Mouse (Mus musculus): Measurements from ENCODE around the gene Tesk1. TPM values are rescaled to one million over a fixed set of nuclear protein-coding genes. Genes with fewer than 3 reads are reported as not detected.

Gene Tesk1
- total RNA-seq, 2 experiments from 2014 or later, result 0.23 to 0.84 TPM

- ATAC-seq (replicated peaks; ENCODE audit: low FRiP score, poor library complexity, severe bottlenecking), result no peak
Measured at GRCm38 (mm10) chr4:43418450-43418849, 23.3 kb upstream of the Tesk1 start.

- ATAC-seq (replicated peaks; ENCODE audit: low FRiP score, poor library complexity, severe bottlenecking), result no peak
Measured at GRCm38 (mm10) chr4:43418973-43419656, 22.6 kb upstream of the Tesk1 start.

DNA sequence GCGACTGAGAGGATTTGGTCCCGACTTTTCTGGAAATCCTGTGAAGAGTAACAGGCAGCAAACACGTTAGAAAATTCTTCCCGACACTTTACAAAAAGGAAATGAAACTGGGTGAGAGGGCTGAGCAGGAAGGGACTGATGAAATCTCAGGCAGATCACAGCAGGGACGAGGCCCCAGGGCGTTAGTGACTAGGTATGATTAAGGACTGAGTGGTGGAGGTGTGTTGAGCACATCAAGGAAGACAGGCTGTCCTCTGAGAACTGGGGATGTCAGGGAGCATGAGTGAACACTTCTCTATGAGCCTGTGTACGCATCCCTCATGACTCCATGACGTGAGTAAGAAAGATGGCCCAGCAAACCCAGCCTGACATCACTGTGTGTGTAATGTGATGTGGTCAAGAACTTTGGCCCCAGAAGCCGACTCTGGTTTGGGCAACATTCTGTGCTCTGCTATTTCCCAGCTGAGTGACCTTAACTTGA lies 21.9 kb upstream of the Tesk1 start:
- ATAC-seq (replicated peaks; ENCODE audit: low FRiP score, poor library complexity, severe bottlenecking), result no peak

DNA sequence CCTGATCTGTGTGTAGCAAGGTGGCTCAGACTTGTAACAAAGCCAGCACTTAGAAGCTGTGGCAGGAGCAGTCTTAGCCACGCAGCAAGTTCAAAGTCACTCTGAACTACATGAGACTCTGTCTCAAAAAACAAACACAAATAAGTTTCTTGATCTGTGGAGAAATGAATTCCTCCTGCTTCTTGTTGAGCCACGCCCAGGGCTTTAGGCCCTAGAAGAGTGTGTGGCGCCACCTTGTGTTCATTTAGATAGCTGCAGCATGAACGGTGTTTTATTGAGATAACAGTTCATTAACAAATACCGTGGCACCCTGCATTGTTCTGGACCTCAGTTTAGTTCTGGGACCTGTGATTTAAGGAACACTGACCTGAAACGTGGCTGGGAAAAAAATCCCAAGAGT lies 21.4 kb upstream of the Tesk1 start:
- peak; percentile 63; the same call in 1 of the 2 replicates for ATAC-seq (replicated peaks; ENCODE audit: low FRiP score, poor library complexity, severe bottlenecking)

DNA sequence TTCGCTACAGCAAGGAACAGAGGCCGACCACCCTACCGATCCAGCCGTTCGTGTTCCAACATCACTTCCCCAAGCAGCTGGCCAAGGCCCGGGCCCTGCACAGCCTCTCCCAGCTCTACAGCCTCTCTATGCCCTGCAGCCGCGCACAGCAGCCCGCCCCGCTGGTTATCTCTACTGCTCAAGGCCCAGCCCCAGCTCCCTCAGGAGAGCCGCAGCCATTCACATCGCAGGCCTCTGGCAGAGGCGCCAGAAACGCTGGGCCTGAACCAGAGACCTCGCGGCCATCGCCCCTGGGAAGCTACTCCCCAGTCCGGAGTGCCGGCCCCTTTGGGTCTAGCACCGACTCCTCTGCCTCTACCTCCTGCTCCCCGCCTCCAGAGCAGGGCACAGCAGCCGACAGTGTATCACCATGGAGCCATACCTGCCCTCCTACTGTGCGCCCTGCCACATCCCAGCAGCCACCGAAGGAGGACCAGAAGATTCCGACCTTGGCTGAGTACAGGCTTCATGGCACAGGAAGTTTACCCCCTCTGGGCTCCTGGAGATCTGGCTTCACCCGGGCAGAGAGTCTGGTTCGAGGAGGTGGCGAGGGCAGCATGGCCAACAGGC lies 20.0 kb upstream of the Tesk1 start:
- ATAC-seq (replicated peaks; ENCODE audit: low FRiP score, poor library complexity, severe bottlenecking), result no peak

- ATAC-seq (replicated peaks; ENCODE audit: low FRiP score, poor library complexity, severe bottlenecking), result no peak
Measured at GRCm38 (mm10) chr4:43423267-43423934, 18.3 kb upstream of the Tesk1 start.

- no peak for ATAC-seq (replicated peaks; ENCODE audit: low FRiP score, poor library complexity, severe bottlenecking)
Measured at GRCm38 (mm10) chr4:43424072-43424471, 17.7 kb upstream of the Tesk1 start.

- no peak for ATAC-seq (replicated peaks; ENCODE audit: low FRiP score, poor library complexity, severe bottlenecking)
Measured at GRCm38 (mm10) chr4:43425197-43425596, 16.5 kb upstream of the Tesk1 start.

- no peak for ATAC-seq (replicated peaks; ENCODE audit: low FRiP score, poor library complexity, severe bottlenecking)
Measured at GRCm38 (mm10) chr4:43425648-43426380, 15.9 kb upstream of the Tesk1 start.

DNA sequence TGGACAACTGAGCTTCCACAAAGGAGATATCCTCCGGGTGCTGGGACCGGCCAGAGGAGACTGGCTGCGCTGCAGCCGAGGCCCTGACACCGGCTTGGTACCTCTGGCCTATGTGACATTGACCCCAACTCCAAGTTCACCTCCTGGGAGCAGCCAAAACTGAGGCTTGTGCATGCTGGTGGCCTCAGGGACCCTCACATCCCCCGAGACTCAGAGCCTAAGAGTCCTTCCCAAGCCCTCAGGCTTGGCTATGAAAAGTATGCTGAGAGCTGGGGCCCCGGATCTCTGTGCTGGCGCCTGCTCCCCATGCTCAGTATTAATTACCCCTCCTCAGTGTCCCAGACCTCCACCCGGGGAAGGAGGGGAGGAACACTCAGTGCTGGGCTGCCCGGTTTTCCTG lies 15.3 kb upstream of the Tesk1 start:
- no peak for ATAC-seq (replicated peaks; ENCODE audit: low FRiP score, poor library complexity, severe bottlenecking)

DNA sequence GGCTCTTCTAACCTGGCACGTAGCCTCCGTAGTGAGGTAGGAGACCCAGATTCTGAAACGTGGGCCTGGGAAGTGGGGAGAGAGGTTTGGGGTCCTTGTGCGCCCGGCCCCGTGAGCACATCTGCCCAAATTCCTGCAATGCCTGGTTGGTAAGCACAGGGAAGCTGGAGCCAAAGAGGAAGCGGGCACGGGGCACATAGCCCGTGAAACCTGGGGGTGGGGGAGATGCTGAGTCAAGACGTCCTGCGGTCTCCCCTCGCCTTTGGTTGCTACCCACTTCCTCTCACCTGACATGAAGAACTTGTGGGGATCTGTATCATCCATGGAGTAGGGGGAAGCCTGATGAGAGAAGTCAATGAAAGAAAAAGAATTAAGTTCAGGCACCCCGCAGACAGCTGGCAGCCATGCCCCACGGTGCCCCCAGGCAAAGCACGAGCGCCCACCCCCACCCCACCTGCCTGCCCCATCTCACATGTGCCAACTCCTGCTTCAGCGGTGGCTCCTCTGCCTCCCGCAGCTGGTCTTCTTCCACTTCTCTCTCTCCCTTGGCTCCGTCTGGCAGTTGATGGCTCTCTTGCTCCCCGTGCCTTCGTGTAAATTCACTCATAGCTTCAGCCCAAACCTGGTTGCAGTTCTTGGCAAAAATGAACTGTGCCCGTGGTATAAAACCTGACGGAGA lies 14.1 kb upstream of the Tesk1 start:
- no peak for ATAC-seq (replicated peaks; ENCODE audit: low FRiP score, poor library complexity, severe bottlenecking)

GRCm38 (mm10) chr4:43428180-43428861 lies 13.4 kb upstream of the Tesk1 start:
- no peak for ATAC-seq (replicated peaks; ENCODE audit: low FRiP score, poor library complexity, severe bottlenecking)

GRCm38 (mm10) chr4:43428946-43429345 lies 12.8 kb upstream of the Tesk1 start, which contains the start of gene Fam166b:
Gene Fam166b (minus strand): TSS chr4:43429134.
- no peak for ATAC-seq (replicated peaks; ENCODE audit: low FRiP score, poor library complexity, severe bottlenecking)

GRCm38 (mm10) chr4:43431690-43432089 lies 10.0 kb upstream of the Tesk1 start:
- peak; percentile 66; the same call in 1 of the 2 replicates for ATAC-seq (replicated peaks; ENCODE audit: low FRiP score, poor library complexity, severe bottlenecking)

- no peak for ATAC-seq (replicated peaks; ENCODE audit: low FRiP score, poor library complexity, severe bottlenecking)
Measured at GRCm38 (mm10) chr4:43432832-43433231, 8.9 kb upstream of the Tesk1 start.

- peak; percentile 96 for ATAC-seq (replicated peaks; ENCODE audit: low FRiP score, poor library complexity, severe bottlenecking)
Measured at GRCm38 (mm10) chr4:43442044-43442443, 305 bp downstream of the Tesk1 start.

GRCm38 (mm10) chr4:43442456-43443361 lies 970 bp downstream of the Tesk1 start:
- peak; percentile 43 for ATAC-seq (replicated peaks; ENCODE audit: low FRiP score, poor library complexity, severe bottlenecking)

DNA sequence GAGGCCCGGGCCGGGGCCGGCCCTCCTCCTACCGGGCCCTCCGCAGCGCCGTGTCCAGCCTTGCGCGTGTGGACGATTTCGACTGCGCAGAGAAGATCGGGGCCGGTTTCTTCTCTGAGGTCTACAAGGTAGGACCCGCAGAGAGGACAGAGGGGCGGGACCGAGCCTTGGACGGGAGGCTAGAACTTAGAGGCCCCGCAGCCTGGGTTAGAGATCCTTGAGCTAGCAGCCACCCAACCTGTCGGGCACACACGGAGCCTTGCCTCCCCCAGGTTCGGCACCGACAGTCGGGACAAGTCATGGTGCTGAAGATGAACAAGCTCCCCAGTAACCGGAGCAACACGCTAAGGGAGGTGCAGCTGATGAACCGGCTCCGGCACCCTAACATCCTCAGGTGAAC lies 1.8 kb downstream of the Tesk1 start:
- no peak for ATAC-seq (replicated peaks; ENCODE audit: low FRiP score, poor library complexity, severe bottlenecking)
